Mouse (Mus musculus): ENCODE measurements around the gene Sphk2. TPM values are rescaled to one million over a fixed set of nuclear protein-coding genes. Genes with fewer than 3 reads are reported as not detected.

The Sphk2 gene
- polyA plus RNA-seq, 1 experiment: 27.7 TPM

GRCm38 (mm10) chr7:45713881-45714520, 3.8 kb downstream of the Sphk2 start:
- Histone ChIP-seq H3K27ac (ENCODE audit: insufficient read depth, low read length) (no peak overlapping the region), H3K27me3 (ENCODE audit: control insufficient read depth, insufficient read depth, low read length) (no peaks in the 10 kb centered on the region), H3K4me1 (ENCODE audit: control insufficient read depth, insufficient read depth, low read length) (peaks cover 23% of the 10 kb centered on the region), H3K4me3 (replicated peaks; ENCODE audit: insufficient read depth, low read depth, low read length) (no peak overlapping the region)
- 76% methylated on average over 6 of the region's 6 CpGs for WGBS
- no peak for DNase-seq
- TF ChIP-seq CTCF (IDR thresholded peaks at IDR 0.05; ENCODE audit: borderline replicate concordance, insufficient read depth, low read depth, low read length) (no peak), POLR2A (IDR thresholded peaks at IDR 0.05; ENCODE audit: borderline replicate concordance, insufficient read depth, low read length) (no peak)

- Histone ChIP-seq H3K4me1 (ENCODE audit: control insufficient read depth, insufficient read depth, low read length) (peaks cover 29% of the 10 kb centered on the region), H3K27ac (ENCODE audit: insufficient read depth, low read length) (no peak overlapping the region), H3K27me3 (ENCODE audit: control insufficient read depth, insufficient read depth, low read length) (no peaks in the 10 kb centered on the region), H3K4me3 (replicated peaks; ENCODE audit: insufficient read depth, low read depth, low read length) (no peak overlapping the region)
- peak; percentile 30 to 34 for DNase-seq
- TF ChIP-seq CTCF (IDR thresholded peaks at IDR 0.05; ENCODE audit: borderline replicate concordance, insufficient read depth, low read depth, low read length): no peak
- no peak for TF ChIP-seq POLR2A (IDR thresholded peaks at IDR 0.05; ENCODE audit: borderline replicate concordance, insufficient read depth, low read length)
- 87% methylated on average over 16 of the region's 16 CpGs for WGBS
Measured at GRCm38 (mm10) chr7:45713396-45713795, 4.4 kb downstream of the Sphk2 start.

- peak; percentile 11; the same call in 1 of the 2 replicates for TF ChIP-seq POLR2A (IDR thresholded peaks at IDR 0.05; ENCODE audit: borderline replicate concordance, insufficient read depth, low read length)
- TF ChIP-seq CTCF (IDR thresholded peaks at IDR 0.05; ENCODE audit: borderline replicate concordance, insufficient read depth, low read depth, low read length): 0 out of 2 replicates have a peak, but pooled peaks have one; percentile 8
- peak; percentile 39 for DNase-seq
- no peaks in the 10 kb centered on the region for H3K27me3 ChIP-seq (ENCODE audit: control insufficient read depth, insufficient read depth, low read length)
- WGBS: 79% methylated on average over 21 of the region's 21 CpGs
- H3K27ac ChIP-seq (ENCODE audit: insufficient read depth, low read length): no peak overlapping the region
- no peak overlapping the region for H3K4me3 ChIP-seq (replicated peaks; ENCODE audit: insufficient read depth, low read depth, low read length)
- H3K4me1 ChIP-seq (ENCODE audit: control insufficient read depth, insufficient read depth, low read length): peaks cover 35% of the 10 kb centered on the region
Measured at GRCm38 (mm10) chr7:45712022-45712757, 5.6 kb downstream of the Sphk2 start.

- TF ChIP-seq CTCF (IDR thresholded peaks at IDR 0.05; ENCODE audit: borderline replicate concordance, insufficient read depth, low read depth, low read length): no peak
- no peak; the same call in 1 of the 2 replicates for TF ChIP-seq POLR2A (IDR thresholded peaks at IDR 0.05; ENCODE audit: borderline replicate concordance, insufficient read depth, low read length)
- Histone ChIP-seq H3K4me3 (replicated peaks; ENCODE audit: insufficient read depth, low read depth, low read length) (no peak overlapping the region), H3K4me1 (ENCODE audit: control insufficient read depth, insufficient read depth, low read length) (peaks cover 37% of the 10 kb centered on the region), H3K27me3 (ENCODE audit: control insufficient read depth, insufficient read depth, low read length) (no peaks in the 10 kb centered on the region), H3K27ac (ENCODE audit: insufficient read depth, low read length) (no peak overlapping the region)
- WGBS: 68% methylated on average over 24 of the region's 24 CpGs
- no peak for DNase-seq
Measured at GRCm38 (mm10) chr7:45711316-45712021, 6.3 kb downstream of the Sphk2 start.

- H3K4me3 ChIP-seq (replicated peaks; ENCODE audit: insufficient read depth, low read depth, low read length): no peak overlapping the region
- TF ChIP-seq POLR2A (IDR thresholded peaks at IDR 0.05; ENCODE audit: borderline replicate concordance, insufficient read depth, low read length): no peak
- TF ChIP-seq CTCF (IDR thresholded peaks at IDR 0.05; ENCODE audit: borderline replicate concordance, insufficient read depth, low read depth, low read length): no peak
- H3K27ac ChIP-seq (ENCODE audit: insufficient read depth, low read length): no peak overlapping the region
- peaks cover 32% of the 10 kb centered on the region for H3K4me1 ChIP-seq (ENCODE audit: control insufficient read depth, insufficient read depth, low read length)
- WGBS: 85% methylated on average over 20 of the region's 20 CpGs
- peak in 1 of 2 experiments; percentile 31 for DNase-seq
- H3K27me3 ChIP-seq (ENCODE audit: control insufficient read depth, insufficient read depth, low read length): no peaks in the 10 kb centered on the region
Measured at GRCm38 (mm10) chr7:45710477-45711191, 7.2 kb downstream of the Sphk2 start.

DNA sequence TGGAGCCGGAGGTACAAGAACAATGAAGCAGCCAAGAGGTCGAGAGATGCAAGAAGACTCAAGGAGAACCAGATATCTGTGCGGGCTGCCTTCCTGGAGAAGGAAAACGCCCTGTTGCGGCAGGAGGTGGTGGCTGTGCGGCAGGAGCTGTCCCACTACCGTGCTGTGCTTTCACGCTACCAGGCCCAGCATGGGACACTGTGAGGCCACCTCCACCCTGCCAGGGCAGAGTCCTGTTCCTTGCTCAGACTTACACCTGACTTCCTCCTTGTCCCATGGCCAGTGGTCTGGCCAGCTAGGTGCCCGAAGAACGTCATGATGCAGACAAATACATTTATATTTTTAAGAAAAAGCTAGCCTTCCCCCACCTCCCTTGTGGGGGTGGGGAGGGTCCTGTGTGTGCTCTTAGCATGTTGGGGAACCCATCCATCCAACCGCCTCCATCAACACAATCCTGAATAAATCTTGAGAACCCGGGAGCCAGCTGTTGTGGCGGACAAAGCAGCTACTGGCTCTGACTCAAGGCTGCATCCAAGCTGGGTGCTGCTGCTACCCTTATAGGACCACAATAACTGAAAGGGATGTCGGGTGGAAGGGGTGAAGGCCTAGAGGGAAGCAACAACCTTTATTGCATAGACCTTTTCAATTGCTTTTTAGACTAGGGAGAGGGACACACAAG, 8.0 kb downstream of the Sphk2 start:
- WGBS: 34% methylated on average over 14 of the region's 14 CpGs
- H3K27me3 ChIP-seq (ENCODE audit: control insufficient read depth, insufficient read depth, low read length): no peaks in the 10 kb centered on the region
- H3K4me1 ChIP-seq (ENCODE audit: control insufficient read depth, insufficient read depth, low read length): peaks cover 32% of the 10 kb centered on the region
- TF ChIP-seq POLR2A (IDR thresholded peaks at IDR 0.05; ENCODE audit: borderline replicate concordance, insufficient read depth, low read length): no peak
- TF ChIP-seq CTCF (IDR thresholded peaks at IDR 0.05; ENCODE audit: borderline replicate concordance, insufficient read depth, low read depth, low read length): no peak
- no peak overlapping the region for H3K4me3 ChIP-seq (replicated peaks; ENCODE audit: insufficient read depth, low read depth, low read length)
- no peak overlapping the region for H3K27ac ChIP-seq (ENCODE audit: insufficient read depth, low read length)
- peak in 1 of 2 experiments; percentile 34 for DNase-seq

GRCm38 (mm10) chr7:45709036-45709435, 8.8 kb downstream of the Sphk2 start:
- peak; percentile 27 to 31 for DNase-seq
- H3K27me3 ChIP-seq (ENCODE audit: control insufficient read depth, insufficient read depth, low read length): no peaks in the 10 kb centered on the region
- H3K4me3 ChIP-seq (replicated peaks; ENCODE audit: insufficient read depth, low read depth, low read length): no peak overlapping the region
- H3K4me1 ChIP-seq (ENCODE audit: control insufficient read depth, insufficient read depth, low read length): peaks cover 32% of the 10 kb centered on the region
- WGBS: 23% methylated on average over 6 of the region's 6 CpGs
- peak overlapping the region; percentile 64; the same call in 1 of the 2 replicates for H3K27ac ChIP-seq (ENCODE audit: insufficient read depth, low read length)
- TF ChIP-seq POLR2A (IDR thresholded peaks at IDR 0.05; ENCODE audit: borderline replicate concordance, insufficient read depth, low read length) (no peak), CTCF (IDR thresholded peaks at IDR 0.05; ENCODE audit: borderline replicate concordance, insufficient read depth, low read depth, low read length) (no peak)
